Mouse (Mus musculus) thymus, postnatal 10 days (tissue): ENCODE measurements around the gene Shb.

Experiments used
- DNase-seq, 2 experiments: peaks; one replicate each; pipeline ENCODE4 v3.0.0; 2021; ENCODE audit warnings: low spot score in 2 of 2

Gene Shb

DNA sequence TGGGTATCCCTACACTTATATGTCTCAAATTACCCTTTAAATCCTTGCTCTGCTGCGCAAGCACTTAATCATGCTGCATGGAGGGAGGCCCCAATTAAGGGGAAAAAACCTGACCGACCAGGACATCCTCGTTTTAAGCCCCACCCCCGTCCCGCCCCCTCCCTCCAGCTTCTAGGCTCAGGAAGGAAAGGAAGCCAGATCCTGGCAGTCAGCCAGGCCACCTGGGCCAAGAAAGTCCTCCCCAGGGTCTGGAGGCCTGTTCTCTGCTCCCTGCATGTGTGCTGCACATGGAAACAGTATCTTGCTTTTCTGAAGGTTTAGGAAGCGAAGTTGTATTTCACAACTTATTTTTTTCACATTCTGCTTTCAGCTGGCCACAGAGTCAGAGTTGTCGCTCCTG lies at the start of gene Shb:
Gene Shb (minus strand): TSS at position 96 of the 400 bp plus-strand sequence.
- peak; percentile 13 to 34 for DNase-seq

DNA sequence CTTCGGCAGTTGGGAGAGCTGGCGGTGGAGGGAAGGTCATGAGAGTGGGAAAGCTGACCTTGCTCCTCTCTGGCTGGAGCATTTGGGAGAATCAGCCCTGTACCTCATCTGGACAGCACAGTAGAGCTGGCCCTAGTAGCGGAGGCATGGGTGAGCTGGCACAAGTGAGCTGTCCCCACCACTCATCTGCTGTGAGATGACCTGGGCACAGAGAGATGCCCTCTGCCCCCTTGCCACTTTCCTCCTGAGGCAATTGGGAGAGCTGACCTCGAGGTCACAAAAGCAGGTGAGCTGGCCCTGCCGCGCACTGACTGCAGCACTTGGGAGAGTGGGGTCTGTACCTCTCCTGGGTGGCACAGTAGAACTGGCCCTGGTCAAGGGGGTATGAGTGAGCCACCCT lies 48.8 kb upstream of the Shb start:
- DNase-seq, result no peak

DNA sequence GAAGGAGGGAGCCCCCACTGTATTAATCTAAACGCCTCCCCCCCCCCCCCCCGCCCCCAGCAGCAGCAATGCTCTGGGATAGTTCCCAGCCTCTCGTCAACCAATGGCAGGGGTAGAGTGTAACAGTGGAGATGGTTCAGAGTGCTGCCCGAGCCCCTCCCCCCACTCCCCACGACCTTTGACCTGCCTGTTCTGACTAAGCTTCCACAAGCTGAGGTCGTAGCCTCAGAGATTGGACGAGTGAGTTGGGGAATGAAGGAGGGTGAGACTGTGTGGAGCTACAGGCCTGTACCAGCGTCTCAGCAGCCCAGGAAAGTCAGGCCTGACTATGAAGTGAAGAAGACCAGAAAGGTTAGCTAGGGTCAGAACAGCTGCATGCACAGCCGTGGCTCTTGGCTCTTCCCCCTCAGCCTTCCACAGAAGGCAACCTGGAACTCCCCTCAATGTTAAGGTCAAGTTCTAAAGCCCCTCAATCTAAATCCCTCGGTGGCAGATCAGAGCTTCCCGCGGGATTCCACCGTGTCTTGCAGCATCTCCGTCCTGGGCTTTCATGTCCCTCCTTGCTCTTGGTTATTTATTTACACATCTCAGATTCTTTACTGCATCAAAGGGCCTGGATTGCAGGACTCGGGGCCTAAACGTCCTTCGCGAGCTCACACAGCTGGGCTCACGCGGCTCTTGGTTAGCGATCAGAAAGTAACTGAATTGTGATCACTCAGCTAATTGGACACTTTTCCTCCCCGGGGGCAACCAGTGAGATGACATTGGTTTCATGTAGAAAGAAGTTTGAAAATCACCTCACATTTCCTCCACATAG lies 46.5 kb upstream of the Shb start:
- DNase-seq, result no peak

DNA sequence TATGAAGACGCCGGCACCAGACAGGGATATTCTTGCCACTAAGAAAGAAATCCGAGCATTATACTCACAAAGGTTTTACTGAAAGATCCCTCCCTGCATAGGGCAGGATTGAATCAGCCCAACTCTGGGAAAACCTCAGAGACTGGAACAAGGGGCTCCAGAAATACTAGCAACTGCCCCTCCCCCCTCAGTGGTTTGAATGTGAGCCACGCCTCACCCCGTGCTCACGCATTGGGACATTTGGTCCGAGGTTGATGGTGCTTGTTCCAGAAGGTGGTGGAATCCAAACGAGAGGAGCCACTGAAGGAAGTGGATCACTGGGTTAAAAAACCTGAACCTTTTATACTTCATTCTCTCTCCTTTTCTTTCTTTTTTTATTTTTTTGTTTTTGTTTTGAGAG lies 45.4 kb upstream of the Shb start:
- DNase-seq, result no peak

DNA sequence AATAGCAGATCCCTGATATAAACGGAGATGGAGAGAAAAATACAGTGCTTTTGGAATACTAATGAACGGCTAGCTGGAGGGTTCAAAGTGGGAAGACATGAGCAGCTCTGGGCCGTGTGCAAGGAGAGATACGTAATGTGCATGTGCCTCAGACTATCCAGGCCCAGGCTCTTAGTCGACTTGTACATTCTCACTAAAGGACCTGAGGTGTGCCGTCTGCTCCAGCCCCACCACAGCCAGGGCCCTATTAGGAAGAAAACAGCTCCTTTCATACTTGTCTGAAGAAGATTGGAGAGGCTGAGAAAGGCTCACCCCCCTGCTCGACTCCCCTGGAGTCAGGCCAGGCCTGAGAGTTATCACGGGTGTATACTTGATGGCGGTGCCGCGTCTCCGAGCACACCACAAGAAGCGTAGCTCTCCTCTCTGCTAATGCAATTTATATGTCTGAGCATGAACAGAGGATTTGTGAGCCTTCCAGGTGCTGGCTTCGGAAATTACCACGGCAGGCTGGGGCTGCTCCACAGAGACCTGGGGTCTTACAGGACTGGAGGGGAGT lies 42.4 kb upstream of the Shb start:
- no peak for DNase-seq

DNA sequence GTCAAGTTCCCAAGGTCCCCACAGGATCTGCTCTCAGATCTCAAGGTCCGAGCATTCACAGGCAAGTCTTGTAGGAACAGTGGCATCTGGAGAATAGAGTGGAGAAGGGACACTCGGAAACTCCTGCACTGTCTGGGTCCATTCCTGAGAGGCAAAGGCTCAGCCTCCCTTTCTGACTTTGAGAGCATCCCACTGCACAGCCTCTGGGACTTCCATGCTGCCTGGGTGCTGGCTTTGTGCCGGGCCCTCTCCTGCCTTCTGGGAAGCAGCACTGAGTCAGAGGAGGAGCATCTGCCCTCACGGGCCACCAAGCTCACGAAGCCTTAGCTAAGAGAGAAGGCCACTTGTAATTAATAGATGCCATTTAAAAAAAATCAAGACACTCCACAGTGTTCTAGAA lies 37.3 kb upstream of the Shb start:
- no peak for DNase-seq

DNA sequence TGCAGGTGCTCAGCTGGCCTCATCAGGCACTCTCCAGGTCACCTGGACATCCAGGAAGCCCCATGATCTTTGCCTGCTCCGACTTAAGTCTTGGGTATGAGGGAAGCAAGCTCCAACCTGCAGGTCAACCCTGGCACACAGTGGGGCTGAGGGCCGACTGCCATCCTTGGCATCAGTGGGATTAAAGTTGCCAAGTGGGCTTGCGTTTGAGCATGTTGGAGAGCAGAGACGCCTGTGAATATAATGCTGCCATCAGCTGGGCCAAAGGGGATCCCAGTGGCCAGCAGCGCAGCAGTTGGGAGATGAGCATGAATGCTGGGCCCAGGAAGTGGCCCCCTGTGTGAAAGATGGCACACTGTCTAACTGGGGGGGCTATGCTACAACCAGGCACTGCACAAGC lies 25.9 kb upstream of the Shb start:
- no peak for DNase-seq

DNA sequence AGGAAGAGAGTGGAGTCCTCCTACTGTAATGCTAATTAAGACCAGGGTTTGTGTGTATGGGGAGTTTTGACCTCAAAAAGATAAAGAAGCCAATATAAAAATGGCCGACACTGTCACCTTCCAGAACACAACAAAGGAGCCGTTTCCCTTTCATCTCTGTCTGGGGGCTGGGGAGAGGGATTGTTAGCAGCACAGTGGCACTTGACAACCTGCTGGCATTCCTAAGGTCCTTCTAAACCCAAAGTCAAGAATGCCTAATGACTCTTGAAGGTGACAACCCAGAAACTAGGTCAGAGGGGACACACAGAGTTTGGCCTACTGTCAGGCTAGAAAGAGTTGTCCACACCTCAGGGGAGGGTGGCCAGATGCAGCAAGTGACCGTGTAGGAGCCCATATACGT lies 20.3 kb upstream of the Shb start:
- DNase-seq, result no peak

DNA sequence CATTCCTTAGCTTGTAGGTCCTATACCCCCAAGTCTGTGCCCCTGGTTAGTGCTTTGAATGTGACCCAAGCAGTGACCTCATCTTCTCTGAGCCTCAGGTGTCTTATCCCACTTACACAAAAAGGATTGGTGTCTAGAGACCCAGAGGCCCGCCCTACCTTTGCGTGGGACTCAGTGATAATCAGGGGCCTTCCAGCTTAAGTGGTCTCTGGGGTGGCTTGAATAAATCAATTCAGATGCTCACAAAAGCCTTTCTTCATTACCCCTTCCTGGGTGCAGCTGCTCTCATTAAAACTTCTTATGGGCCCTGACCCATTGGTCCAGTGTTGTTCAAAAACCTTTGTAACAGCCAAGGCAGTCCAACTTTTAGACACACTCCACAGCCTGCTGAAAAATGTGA lies 18.7 kb upstream of the Shb start:
- no peak for DNase-seq

DNA sequence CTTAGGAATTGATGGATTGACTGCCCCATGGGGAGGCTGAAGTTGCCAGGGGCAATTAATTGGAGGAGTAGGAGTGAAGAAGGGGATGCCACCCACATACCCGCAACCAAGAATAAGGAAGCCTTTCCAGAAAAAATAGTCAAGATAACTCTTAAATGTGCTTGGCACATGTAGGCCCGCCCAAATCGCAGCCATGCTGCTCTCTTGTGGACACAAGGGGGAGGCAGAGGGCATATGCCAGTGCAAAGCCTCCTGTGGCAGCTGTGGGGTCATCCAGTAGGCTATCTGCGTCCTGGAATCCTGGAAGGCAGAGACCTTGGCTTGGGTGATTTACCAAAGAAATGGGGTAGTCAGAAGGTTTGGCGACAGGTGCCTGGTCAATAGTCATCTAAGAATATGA lies 17.2 kb upstream of the Shb start:
- DNase-seq, result peak in 1 of 2 experiments; percentile 11

DNA sequence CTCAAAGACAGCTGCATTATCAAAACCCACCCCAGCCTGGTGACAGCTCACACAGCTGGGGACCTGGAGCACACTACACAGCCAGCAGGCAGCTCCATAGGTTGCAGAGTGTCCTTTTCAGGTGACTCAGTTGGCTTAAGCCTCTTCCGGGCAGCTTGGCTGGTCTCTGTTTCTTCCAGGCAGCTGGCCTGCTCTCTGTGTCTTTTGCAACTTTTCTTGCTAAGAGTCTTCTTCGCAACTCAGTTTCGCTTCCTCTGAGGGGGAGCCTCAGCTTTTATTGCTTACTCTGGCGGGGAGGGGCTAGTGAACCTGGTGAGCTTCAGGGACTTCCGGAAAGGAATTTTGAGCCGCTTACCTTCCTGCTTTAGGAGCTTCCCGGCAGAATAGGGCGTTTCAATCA lies 13.6 kb upstream of the Shb start:
- DNase-seq, result no peak

DNA sequence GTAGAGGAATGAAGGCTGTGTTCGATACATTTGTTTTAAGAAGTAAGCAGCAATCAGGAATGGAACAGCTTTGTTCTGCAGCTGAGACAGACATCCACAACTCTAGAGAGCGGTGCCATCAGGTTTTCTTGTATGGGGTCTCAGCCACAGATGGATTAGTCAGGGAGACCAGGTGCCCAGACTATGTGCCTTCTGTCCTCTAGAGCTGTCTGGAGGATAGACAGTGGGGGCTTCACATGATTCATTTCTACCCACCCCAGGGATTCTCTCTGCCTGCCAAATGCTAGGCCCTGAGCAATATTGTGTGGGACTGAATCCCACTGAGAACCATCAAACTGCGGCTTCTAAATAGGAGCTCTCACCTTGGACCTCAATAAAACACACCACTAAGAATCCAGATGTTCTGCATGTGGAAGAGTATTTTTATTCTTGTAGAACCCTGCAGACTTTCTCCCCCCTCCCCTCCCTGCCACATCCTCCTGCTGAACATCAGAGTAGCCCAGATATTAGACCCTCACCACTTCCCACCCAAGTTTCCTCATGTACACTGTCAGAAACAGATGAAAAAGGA lies 11.3 kb upstream of the Shb start:
- no peak for DNase-seq

DNA sequence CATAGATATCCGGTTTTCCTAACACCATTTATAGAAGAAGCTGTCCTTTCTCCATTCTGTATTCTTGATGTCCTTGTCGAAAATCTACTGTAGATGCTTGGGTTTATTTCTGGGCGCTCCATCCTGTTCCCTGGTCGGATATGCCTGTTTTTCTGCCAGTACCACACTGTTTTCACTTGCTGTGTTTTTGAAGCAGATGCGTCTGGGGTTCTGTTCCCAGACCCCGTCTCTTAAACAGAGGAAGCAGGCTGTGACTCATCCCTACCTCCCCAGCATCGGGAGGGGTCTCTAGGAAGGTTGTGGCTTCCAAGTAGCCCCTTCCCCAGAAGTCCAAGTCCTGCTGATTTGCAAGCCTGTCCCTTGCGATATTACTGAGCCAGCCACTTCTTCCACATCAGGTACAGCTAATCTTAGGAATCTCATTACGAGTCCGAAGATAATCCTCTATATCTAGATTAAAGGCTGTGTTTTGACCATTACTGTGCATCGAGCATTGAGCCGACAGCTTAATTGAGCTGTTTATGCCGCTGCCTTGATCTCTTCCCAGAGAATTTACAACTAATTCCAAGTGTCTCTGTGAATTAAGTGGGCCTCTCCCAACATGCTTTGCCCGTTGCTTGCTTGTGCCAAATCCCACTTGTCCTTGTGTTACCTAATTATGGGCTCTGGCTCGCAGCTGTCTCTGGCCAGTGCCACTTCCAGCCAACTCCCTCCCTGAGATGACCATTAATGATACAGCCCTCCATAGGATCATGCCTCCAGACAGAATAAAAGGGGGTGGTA lies 8.1 kb upstream of the Shb start:
- no peak for DNase-seq

DNA sequence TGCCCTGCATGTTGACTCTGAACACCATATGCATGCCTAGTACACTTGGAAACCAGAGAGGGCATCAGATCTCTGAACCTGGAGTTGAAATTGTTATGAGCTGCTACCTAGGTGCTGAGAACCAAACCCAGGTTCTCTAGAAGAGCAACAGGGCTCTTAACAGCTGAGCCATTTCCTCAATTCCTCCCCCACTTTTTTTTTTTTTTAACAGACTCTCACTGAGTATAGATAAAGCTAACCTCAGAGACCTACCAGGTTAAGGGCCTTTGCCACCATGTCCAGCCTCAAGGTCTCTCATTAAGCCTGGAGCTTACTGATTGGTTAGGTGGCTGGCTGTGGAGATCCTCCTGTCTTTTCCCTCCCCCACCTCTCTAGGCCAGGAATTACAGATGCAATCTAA lies 6.9 kb upstream of the Shb start:
- DNase-seq, result no peak

DNA sequence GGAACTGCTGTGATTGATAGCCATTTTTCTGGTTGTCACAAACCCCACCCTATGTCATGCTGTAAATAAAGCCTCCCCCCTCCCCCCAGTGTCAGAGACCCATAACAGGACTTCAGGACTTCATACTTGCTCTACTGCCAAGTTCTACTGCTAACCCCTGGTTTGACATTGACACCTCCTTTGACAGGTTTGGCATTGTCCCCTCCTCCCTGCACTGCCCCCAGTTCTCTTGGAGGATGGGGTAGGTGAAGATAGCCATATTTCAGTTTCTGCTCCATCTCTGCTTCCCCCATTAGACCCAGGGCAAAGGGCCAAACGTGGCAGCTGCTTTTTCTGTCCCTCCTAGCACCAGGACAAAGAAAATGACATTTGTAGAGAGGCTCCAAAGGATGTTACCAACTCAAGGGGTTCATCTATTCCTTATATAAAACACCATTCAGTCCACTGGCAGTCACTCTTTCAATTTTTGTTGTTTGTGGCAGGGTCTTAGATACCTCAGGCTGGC lies 1.2 kb upstream of the Shb start:
- no peak for DNase-seq

DNA sequence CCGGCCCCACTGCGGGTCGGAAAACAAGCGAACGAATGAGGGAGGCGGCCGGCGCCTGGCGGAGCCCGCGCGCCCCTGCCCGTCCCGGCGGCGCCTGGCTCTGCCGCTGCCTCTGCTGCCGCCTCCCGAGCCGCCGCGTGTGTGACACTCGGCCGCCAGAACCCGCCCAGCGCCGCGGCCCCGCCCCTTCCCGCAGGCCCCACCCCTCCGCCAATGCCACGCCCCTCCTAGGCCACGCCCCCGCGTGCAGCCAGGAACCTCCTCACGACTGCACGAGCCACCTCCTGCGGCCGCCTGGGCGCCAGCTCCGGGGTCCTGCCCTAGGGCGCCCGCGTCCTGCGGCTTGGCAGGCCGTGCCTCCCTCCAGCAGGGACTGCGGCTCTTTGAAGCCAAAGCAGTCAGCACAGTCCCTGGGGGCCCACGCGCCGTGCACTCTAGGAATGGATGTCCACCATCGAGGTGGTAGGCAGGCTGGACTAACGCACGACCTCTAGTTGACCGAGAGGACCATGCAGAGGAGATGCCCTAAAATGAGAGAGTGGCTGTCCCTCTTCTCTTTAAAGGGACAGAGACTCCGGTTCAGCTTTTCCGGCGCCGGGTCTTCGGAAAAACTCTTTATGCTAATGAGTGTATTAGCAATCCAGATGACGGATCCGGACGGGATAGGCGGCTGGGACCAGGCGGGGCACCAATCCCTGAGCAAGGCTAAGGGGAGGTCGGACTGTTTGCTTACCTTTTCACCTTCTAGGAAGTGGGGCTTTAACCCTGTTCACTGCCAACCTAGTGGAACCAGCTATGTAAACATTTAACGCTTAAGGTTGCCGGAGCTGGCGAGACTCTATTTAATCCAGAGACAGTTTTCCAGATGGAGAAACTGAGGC lies 1.4 kb downstream of the Shb start:
- DNase-seq, result peak; percentile 81 to 94

DNA sequence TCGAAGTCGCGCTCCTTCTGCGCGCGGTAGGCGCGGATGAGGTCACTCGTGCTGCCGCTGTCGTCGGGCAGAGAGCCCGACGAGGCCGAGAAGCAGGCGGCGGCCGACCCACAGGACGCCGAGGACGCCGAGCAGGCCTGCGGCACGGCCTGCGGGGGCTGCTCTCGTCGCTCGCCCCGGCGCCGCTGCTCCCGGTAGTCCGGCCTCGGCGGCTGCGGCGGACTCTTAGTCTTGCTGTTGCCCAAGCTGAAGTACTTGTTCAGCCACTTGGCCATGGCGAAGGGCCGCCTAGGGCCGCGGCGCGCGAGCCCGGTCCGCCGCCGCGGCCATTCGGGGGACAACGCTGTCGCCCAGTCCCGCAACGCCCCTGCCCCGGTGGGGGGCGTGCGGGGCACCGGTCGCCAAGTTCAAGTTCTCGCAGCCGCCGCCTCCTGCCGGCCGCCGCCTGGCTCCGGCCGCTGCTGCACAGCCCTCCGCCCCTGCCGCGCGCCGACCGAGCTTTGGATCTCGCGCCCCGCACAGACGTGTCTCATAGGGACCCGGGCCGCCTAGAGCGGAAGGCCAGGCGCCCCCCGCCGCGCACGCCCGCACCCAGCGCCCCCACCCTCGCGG lies 2.2 kb downstream of the Shb start:
- DNase-seq, result peak in 1 of 2 experiments; percentile 19

DNA sequence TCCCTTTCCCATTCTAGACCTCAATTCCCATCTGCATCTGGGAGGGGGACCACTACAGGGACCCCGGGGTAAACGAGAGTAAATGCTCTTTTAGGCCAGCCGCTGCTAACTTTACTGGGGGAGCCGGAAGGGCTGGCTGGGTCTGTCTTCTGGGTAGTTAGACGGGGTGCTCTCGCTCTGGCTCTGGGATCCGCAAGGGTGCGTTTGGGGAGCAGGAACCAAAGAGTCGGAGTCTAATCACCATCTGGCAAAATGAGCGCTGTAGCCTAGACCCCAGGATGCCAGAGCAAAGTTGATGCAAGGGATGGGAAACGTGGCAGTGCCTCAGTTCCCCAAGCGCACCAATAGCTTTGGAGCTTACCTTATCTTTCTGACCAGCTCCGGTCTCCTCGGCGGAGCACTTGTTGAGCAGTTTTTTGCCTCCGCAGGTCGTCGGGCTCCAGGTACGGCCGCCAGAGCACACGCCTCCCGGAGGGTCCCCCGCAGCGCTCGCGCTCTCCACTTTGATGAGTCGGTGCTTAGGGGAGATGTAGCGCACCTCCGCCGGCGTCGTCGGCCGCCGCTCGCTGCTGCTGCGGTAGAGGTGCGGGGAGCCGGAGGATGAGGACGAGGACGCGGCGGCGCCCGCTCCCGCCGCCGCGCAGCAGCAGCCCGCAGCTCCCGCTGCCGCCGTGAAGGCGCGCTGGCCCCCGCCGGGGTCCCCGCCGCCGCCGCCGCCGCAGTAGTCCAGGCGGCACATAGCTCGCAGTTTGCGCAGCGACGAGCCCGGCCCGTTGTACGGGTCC lies 2.9 kb downstream of the Shb start:
- DNase-seq, result peak in 1 of 2 experiments; percentile 14

DNA sequence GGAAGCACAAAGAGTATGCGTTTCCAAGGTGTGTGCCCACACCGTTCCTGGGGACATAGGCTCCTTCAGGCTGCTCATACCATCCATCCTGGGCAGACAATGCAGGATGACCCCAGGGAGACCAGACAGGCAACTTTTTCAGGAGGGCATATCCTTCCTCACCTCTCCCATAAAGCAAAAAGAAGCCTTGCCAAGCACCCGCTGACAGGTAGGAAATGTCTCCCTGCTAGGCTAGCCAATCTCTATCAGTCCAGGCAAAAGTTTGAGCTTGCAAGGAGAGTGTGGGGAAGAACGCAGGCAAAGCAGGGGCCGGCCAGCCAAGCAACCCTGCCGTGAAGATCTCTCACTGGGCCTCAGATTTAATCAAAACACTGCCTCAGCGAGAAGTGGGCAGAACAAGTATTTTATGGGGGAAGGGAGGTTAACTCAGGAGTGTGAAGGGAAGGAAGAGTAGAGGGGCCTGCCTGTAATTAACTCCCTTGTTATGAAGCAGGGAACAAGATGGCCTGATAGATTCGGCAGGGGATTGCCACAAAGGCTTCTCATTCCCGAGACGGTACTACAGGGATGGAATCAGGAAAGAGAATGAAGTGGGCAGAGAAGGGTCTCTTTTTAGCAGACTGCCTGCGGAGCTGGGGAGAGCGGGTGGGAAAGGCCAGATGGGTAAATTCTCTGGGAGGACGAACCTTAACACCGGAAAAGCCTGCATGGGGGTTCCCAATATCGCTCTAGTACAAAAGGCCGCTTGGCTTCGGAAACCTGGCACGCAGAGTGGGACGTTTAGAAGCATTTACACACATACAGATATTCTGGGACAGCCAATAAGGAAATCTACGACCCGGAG lies 3.7 kb downstream of the Shb start:
- no peak for DNase-seq
